Mouse (Mus musculus) limb, embryonic 11.5 days (tissue): ENCODE results near the gene Tm9sf4. TPM values are rescaled to one million over a fixed set of nuclear protein-coding genes. Genes with fewer than 3 reads are reported as not detected.
A peak's percentile ranks its signal among the peaks of the same experiment; 100 is the strongest.

ENCODE experiments used
- ATAC-seq: fragments of 200-750 bp; cut with Nextera tagmentation; 2 replicates; pipeline ENCODE4 v1.8.0; 2017; ENCODE audit warnings: low read depth; ENCODE audit not compliant: insufficient number of reproducible peaks, low FRiP score, low TSS enrichment
- DNase-seq: peaks from one replicate; pipeline ENCODE4 v3.0.0-alpha.2; 2015; ENCODE audit warnings: low spot score
- H3K27ac ChIP-seq: fragments of 300-500 bp; sonication (generic); replicated peaks from 2 replicates; pipeline ENCODE4 v1.5.1; 2014; ENCODE audit warnings: low read depth, mild to moderate bottlenecking, low read length
- H3K27me3 ChIP-seq: fragments of 300-500 bp; sonication (generic); 2 replicates; pipeline ENCODE4 v1.6.1; 2014; ENCODE audit warnings: mild to moderate bottlenecking, low read length, mixed read lengths; ENCODE audit not compliant: control insufficient read depth, insufficient read depth
- H3K36me3 ChIP-seq: fragments of 300-500 bp; sonication (generic); 2 replicates; pipeline ENCODE4 v1.6.1; 2014; ENCODE audit warnings: mild to moderate bottlenecking, low read length, moderate library complexity, mixed read lengths; ENCODE audit not compliant: control insufficient read depth, insufficient read depth
- H3K4me1 ChIP-seq: fragments of 300-500 bp; sonication (generic); 2 replicates; pipeline ENCODE4 v1.6.1; 2014; ENCODE audit warnings: low read length, mixed read lengths; ENCODE audit not compliant: control insufficient read depth, insufficient read depth
- H3K4me2 ChIP-seq: fragments of 300-500 bp; sonication (generic); 2 replicates; pipeline ENCODE4 v1.6.1; 2014; ENCODE audit warnings: low read depth, mild to moderate bottlenecking, moderate library complexity; ENCODE audit not compliant: severe bottlenecking
- H3K4me3 ChIP-seq: fragments of 300-500 bp; sonication (generic); 2 replicates; pipeline ENCODE4 v1.5.1; 2014; ENCODE audit warnings: low read depth, low read length
- H3K9ac ChIP-seq: fragments of 300-500 bp; sonication (generic); 2 replicates; pipeline ENCODE4 v1.6.1; 2014; ENCODE audit warnings: mild to moderate bottlenecking, low read length
- H3K9me3 ChIP-seq: fragments of 300-500 bp; sonication (generic); 2 replicates; pipeline ENCODE4 v1.6.1; 2016; ENCODE audit warnings: low read length; ENCODE audit not compliant: control insufficient read depth
- WGBS: fragments of 180-500 bp; shearing (Covaris S2); extraction: QIAGEN DNeasy Blood & Tissue Kit; methylation state at CpG from one replicate; pipeline ENCODE4 v1.1.7; 2014; 5-methylcytosine and 5-hydroxymethylcytosine counted together
- polyA plus RNA-seq: library from polyadenylated mRNA; unstranded; fragments of >200 nt; fragmentation: Nextera tagmentation; extraction: Ambion mirVana; gene quantifications from 2 replicates; pipeline ENCODE4 v1.2.1, GENCODE M21; 2014

Gene Tm9sf4
- polyA plus RNA-seq, 1 experiment from 2014 or later, result 79.7 TPM

- Histone ChIP-seq H3K4me3 (peak overlapping the region; percentile 92), H3K9ac (peak overlapping the region; percentile 96), H3K27ac (no peak overlapping the region), H3K9me3 (no peaks in the 10 kb centered on the region), H3K27me3 (no peaks in the 10 kb centered on the region), H3K36me3 (no peaks in the 10 kb centered on the region; the same call in none of the 2 replicates), H3K4me2 (peak overlapping the region; percentile 75), H3K4me1 (peaks cover 11% of the 10 kb centered on the region)
- 4% methylated on average over 19 of the region's 22 CpGs for WGBS
- no peak for ATAC-seq
- DNase-seq, result peak; percentile 30
Measured at GRCm38 (mm10) chr2:153239860-153240480, 78.9 kb downstream of the Tm9sf4 start.

GRCm38 (mm10) chr2:153240701-153241235 is 79.7 kb downstream of the Tm9sf4 start:
- Histone ChIP-seq H3K4me3 (peak overlapping the region; percentile 92), H3K27ac (peak overlapping the region; percentile 80), H3K9me3 (no peaks in the 10 kb centered on the region), H3K4me2 (peak overlapping the region; percentile 75), H3K4me1 (peaks cover 11% of the 10 kb centered on the region), H3K27me3 (no peaks in the 10 kb centered on the region), H3K36me3 (peaks cover 2% of the 10 kb centered on the region), H3K9ac (peak overlapping the region; percentile 96)
- WGBS, result under 1% methylated on average over 33 of the region's 33 CpGs
- ATAC-seq (peak; percentile 65), DNase-seq (no peak)

- peak; percentile 88 for DNase-seq
- H3K27me3 ChIP-seq, result no peaks in the 10 kb centered on the region
- H3K36me3 ChIP-seq, result peaks cover 4% of the 10 kb centered on the region
- peak; percentile 96 for ATAC-seq
- peak within 1 kb of the TSS; percentile 75 for H3K4me2 ChIP-seq
- peak within 1 kb of the TSS; percentile 80 for H3K27ac ChIP-seq
- WGBS, result under 1% methylated on average over 58 of the region's 72 CpGs
- peak within 1 kb of the TSS; percentile 92 for H3K4me3 ChIP-seq
- H3K4me1 ChIP-seq, result peaks cover 11% of the 10 kb centered on the region
- peak within 1 kb of the TSS; percentile 96 for H3K9ac ChIP-seq
- H3K9me3 ChIP-seq, result no peaks in the 10 kb centered on the region
Measured at GRCm38 (mm10) chr2:153241250-153242014, 80.3 kb downstream of the Tm9sf4 start, which contains the start of the genes Plagl2 and Pofut1. Gene Plagl2, minus strand, starts transcription at chr2:153241426. Gene Pofut1, plus strand, starts transcription at chr2:153241533.

DNA sequence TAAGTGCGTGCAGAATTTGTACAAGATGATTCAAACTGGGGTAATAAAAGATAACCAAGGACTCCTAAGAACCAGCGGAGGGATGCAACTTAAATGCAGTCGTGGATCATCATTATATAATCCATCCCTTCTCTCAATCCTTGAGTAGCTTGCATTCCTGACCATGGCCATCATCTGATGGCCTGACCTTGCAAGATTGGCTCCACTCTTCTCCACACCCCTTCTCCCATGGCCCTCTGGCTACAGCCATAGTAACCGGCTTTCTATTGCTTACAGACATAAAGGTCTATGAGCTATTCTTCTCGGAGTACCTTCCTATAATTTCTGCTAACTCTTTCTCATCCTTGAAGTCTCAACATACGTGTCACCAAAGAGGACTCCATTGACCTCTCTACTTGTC is 81.1 kb downstream of the Tm9sf4 start:
- ATAC-seq (no peak), DNase-seq (no peak)
- Histone ChIP-seq H3K4me1 (peaks cover 11% of the 10 kb centered on the region), H3K4me3 (peak overlapping the region; percentile 92), H3K4me2 (peak overlapping the region; percentile 75), H3K27me3 (no peaks in the 10 kb centered on the region), H3K36me3 (peaks cover 4% of the 10 kb centered on the region), H3K27ac (no peak overlapping the region), H3K9ac (peak overlapping the region; percentile 96; the same call in 1 of the 2 replicates), H3K9me3 (no peaks in the 10 kb centered on the region)
- WGBS, result 71% methylated on average over 6 of the region's 6 CpGs

GRCm38 (mm10) chr2:153249751-153250150 is 88.6 kb downstream of the Tm9sf4 start:
- WGBS, result 91% methylated on average over 5 of the region's 5 CpGs
- no peaks in the 10 kb centered on the region for H3K9me3 ChIP-seq
- H3K9ac ChIP-seq, result no peak overlapping the region
- ATAC-seq, result no peak
- peaks cover 13% of the 10 kb centered on the region for H3K36me3 ChIP-seq
- no peak for DNase-seq
- H3K4me2 ChIP-seq, result no peak overlapping the region
- no peaks in the 10 kb centered on the region for H3K4me1 ChIP-seq
- H3K27me3 ChIP-seq, result no peaks in the 10 kb centered on the region
- H3K27ac ChIP-seq, result no peak overlapping the region
- H3K4me3 ChIP-seq, result no peak overlapping the region

DNA sequence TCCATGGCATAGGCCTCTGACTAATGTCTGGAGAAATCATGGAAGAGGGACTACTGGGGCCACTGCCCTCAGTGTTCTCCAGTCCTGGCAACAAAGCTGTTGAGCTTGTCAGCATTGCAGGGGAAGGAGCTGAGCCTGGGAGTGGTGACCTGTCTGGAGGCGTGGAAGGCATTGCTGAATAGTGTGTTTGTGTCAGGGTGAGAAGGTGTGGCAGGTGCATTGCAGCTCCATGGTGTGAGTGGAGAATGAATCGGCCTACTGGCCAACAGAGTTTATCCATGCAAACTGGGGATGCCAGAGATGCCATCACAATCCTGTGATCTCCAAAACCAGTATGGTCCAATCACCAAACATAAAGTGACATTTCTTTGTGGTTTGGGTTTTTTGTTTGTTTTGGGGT is 95.5 kb downstream of the Tm9sf4 start:
- 81% methylated on average over 2 of the region's 2 CpGs for WGBS
- H3K4me2 ChIP-seq, result no peak overlapping the region
- no peaks in the 10 kb centered on the region for H3K4me1 ChIP-seq
- H3K9ac ChIP-seq, result no peak overlapping the region
- H3K27ac ChIP-seq, result no peak overlapping the region
- no peak overlapping the region for H3K4me3 ChIP-seq
- no peaks in the 10 kb centered on the region for H3K27me3 ChIP-seq
- no peak for DNase-seq
- no peaks in the 10 kb centered on the region for H3K9me3 ChIP-seq
- H3K36me3 ChIP-seq, result peaks cover 5% of the 10 kb centered on the region; the same call in 1 of the 2 replicates
- ATAC-seq, result no peak

- H3K36me3 ChIP-seq, result peaks cover 8% of the 10 kb centered on the region; the same call in 1 of the 2 replicates
- no peak overlapping the region for H3K4me3 ChIP-seq
- H3K27me3 ChIP-seq, result no peaks in the 10 kb centered on the region
- H3K9ac ChIP-seq, result no peak overlapping the region
- H3K27ac ChIP-seq, result no peak overlapping the region
- no peaks in the 10 kb centered on the region for H3K9me3 ChIP-seq
- DNase-seq (no peak), ATAC-seq (no peak)
- H3K4me2 ChIP-seq, result no peak overlapping the region
- H3K4me1 ChIP-seq, result no peaks in the 10 kb centered on the region
- WGBS, result 88% methylated on average over 12 of the region's 12 CpGs
Measured at GRCm38 (mm10) chr2:153259030-153259863, 98.1 kb downstream of the Tm9sf4 start.
